Mouse (Mus musculus): ENCODE measurements around the gene Grhpr.
"Not testable (repeated sequence)": the region's sequence is repeated elsewhere in the genome, so short reads cannot be mapped to it uniquely, and the experiment has no call there.

The Grhpr gene

DNA sequence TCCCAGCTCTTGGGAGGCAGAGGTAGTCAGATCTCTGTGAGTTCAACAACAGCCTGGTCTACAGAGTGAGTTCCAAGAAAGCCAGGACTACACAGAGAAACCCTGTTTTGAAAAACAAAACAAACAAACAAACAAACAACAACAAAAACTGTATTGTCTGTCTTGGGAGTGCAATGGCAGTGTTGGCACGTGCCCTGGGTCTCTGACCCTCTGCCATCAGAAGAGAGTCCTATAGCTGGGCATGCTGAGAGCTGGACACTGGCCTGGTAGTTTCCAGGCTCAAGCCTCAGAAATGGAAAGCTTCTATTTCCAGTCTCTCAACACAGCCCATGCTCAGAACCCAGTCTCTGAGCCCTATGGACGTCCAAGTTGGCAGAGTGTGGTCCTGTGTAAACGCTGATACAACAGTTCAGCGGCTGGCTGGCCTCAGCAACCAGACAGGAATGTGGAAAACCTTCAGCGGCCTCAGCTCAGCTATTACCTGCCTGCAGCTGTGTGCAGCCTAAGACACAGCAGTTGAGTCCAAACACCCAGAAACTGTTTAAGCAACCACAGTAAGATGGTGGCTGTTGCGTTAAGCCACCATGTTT, 5.1 kb upstream of the Grhpr start:
- DNase-seq = no peak

DNA sequence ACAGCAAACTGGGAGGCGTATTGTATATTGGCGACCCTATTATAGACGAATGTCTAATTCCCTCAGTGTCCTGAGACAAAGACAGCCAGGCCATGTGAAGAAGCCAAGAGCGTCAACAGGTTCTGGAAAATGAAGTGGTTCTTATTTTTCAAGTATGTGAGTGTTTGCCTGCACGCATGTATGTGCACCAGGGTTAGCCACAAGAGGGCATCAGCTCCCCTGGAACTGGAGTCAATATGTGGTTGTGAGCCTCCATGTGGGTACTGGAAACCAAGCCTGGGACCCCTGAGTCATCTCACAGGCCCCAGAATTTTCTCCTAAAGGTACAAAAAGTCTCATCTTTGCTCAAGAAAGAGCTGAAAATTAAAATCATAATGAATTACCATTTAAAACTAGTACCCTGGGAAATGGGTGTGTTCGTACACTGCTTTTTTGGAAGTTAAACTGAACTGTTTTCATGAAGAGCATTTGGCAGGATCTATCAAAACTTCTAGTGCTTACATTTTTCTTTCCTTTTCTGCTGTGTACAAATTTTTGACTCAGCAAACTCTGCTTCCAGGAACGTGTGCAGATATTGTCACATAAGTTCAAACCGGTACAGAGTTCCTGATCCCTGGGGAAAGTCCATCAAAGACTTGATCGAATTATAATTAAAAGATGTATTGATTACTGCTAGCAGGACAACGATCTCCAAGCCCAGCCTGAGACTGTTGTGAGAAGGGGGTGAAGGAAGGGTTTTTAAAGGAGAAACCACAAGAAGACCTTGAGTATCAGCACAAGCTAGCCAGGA, 4.1 kb upstream of the Grhpr start:
- DNase-seq = no peak

DNA sequence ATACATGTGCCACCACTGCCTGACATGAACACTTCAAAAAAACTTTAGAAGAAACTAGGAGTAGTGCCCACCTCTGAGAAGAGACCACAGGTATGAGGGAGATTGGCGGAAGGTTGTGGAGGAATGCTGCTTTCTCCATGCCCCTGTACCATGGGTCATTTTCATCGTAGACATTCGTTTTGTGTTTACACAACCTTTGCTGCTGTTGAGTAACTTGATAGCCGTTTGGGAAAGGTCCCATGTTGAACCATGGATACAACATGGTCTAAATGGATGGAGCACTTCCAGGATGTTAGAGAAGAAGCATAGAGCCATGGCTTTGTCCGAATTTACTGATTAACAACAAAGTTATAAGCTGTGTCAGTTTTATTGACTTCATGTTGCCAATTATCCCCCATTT, 3.0 kb upstream of the Grhpr start:
- DNase-seq = no peak

DNA sequence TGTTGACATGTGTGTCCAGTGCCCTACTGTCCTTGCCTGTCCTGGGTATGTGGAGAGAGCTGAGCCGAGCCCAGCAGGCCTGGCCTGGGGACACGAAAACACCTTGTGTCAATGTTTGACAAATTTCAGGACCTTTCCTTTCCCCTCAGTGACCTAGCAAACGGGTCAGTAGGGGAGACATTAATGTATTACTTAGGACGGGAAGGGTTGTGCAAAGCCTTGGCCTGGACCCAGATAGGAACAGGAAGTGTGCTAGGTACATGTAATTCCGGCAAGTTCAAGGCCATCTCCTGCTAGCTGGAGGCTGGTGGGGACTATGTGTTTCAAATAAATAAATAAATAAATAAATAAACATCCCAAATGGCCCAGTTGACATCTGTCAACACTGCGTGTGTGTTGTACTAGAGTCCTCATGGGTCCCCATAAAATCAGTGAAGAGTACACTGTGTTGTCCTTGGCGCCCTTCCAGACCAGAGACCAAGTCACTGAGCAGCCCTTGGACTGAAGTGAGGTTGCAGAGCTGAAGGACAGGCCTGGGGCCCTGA, 1.3 kb upstream of the Grhpr start:
- DNase-seq = no peak

DNA sequence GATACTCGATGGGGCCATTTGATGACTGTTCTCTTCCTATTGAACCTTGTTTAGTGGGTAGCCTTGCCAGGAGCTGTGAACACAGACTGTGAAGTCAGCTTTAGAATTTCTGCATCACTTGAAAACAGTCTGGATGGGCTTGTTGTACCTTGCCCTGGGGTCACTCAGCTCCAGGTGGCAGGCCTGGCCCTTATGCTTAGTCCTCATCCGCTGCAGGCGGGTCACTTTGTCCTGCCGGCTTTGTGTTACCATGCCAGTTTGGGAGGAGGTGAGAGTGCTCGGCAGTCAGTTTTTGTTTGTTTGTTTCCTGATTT, 736 bp downstream of the Grhpr start:
- DNase-seq = no peak

DNA sequence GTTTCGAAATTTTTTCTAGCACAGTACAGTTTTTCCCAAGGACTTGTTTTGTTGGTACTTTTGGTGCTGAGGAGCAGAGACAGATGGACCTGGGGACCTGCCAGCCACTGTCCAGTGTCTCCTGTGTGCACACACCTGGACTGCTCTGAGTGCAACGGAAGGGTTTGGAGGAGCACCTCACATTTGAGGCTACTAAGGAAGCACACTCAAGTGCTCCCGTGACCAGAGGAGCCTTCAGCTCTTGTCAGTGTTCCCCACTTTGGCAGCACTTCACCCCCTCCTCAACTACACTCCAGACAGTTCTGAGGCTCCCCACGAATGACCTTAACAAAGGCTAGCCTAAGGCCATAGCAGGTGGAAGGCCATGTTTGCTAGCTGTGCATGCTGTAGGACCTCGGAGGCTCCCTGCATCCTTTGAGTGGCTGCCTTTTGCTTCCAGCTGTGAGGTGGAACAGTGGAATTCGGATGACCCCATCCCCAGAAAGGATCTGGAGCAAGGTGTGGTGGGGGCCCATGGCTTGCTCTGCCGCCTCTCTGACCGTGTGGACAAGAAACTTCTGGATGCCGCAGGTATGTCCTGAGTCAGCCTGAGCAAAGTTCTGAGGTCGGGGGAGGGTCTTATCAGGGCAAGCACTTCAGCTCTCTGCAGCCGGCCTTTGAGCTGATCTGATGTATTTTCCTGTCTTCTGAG, 1.4 kb downstream of the Grhpr start:
- DNase-seq = peak; percentile 38

DNA sequence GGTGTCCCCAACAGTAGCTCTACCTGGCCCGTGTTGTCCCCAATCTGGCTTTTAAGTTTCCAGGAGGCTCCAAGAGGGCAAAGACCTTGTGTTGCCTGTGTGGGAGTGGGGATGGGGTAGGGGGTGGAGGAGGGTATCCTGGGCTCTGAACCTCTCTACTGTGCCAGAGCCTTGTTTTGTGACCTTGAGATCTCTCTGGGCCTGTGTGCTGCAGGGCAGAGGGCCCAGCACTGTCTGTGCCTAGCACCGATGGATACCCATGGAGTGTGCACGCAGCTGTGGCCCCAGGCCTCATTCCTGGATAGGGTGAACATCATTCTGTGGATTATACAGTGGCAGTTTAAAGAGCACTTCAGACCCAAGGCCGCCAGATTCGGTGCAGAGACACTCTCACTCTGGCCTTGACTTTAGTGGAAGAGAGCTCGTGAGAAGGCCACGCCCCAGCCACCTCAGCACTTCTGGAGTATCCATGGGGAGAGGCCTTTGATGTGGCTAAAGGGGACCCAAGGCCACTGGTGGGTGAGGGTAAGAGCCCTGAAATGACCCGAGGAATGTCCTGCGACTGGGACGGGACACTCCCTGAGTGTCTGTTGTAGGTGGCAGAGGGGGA, 2.0 kb downstream of the Grhpr start:
- no peak for DNase-seq

DNA sequence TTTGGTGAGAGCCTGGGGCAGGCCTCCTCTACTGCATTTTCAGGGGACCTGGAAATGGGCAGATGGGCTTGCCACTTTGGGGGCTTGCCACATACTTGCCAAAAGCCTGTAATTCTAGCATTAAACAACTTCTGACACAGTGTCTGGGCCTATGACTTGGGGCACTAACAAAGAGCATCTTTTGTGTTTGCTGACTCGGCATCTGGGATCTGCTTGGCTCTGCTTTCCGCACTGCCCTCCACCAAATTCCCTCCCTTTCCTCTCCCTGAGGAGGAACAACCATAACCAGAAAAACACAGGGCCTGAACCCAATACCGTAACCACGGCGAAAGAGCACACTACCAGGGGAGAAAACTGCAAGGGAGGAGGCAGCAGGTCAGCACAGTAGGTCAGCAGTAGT, 9.4 kb downstream of the Grhpr start:
- no peak for DNase-seq

DNA sequence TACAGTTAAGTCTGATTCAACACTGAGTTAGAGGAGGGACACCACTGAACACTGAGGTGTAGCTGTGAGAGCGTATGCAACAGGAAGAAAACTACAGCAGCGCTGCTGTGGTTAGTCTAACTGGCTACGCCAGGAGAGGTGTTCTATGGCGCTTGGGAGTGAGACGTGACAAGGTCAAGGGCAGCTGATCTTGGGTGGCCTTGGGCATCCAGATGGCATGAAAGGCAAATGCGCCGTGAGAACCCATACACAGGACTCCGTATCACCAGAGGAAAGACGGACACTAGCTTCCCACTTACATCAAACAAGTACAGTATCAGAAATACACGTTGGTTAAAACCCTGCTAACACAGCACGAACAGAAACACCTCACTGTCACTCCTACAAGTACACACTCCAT, 11.1 kb downstream of the Grhpr start:
- not testable (repeated sequence) for DNase-seq

DNA sequence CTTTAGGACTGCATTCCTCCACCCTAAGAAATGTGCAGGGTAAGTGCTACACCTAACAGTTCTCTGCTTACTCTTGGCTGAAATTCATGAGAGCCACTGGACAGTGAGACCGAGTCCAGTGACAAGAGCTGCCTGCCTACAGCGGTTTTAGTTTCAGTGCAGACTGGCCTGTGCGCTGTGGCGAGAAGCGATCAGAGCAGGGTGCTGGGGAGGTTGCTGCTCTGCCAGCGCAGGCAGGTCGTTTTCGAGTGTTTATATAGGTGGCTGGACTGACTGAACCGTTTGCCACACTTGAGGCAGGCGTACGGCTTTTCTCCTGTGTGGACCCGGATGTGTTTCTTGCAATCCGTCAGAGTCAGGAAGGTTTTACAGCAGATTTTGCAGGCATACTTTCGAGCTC, 12.0 kb downstream of the Grhpr start:
- DNase-seq = not testable (repeated sequence)

DNA sequence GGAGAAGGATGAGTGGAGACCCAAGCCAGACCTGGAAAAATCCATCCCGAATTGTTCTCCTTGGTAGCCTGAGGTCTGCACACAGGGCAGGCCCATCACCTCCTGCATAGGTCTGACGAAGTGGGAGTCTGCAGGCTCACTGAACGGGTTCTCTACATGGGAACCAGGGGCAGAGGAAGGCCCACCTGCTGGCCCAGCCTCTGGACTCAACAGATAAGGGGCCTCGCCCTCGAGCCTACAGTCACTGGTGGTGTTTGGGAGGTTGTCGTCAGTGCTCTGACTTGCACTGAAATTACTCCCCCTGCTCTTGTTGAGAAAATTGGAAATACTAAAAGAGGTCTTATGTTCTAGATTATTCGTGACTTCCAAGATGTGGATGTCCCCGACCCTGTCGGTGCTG, 12.7 kb downstream of the Grhpr start:
- no peak for DNase-seq

DNA sequence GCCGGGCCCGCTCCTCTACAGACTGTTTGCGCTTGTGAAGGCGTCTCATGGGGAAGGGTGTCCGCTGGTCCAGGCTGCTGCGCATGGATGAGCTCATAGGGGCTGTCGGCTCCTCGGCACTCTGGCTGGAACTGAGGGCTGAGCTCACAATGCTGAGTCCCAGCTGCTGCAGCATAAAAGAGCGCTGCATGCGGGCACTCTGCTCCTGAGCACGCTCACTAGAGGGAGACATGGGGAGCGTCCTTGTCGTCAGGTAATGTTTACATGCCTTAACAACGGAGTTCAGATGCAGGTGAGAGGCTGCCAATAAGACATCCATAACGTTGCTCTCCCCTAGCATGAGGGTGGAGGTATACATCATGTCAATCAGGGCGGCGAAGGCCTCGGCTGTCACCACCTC, 13.6 kb downstream of the Grhpr start:
- DNase-seq = no peak

DNA sequence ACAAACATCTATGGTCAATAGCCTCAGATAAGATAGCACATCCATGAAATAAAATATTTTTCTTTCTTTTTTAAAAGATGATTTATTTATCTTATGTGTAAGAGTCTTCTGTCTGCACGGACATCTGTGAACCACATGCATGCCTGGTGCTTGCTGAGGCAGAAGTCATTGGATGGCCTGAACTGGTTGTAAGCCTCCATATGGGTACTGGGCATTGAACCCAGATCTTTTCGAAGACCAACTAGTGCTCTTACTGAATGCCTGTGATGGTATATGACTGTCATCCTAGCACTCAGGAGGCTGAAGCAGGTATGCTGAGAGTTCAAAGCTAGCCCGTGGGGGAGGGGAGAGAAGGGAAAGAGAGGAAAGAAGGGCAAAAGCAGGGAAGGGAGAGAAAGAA, 16.9 kb downstream of the Grhpr start:
- DNase-seq = no peak

DNA sequence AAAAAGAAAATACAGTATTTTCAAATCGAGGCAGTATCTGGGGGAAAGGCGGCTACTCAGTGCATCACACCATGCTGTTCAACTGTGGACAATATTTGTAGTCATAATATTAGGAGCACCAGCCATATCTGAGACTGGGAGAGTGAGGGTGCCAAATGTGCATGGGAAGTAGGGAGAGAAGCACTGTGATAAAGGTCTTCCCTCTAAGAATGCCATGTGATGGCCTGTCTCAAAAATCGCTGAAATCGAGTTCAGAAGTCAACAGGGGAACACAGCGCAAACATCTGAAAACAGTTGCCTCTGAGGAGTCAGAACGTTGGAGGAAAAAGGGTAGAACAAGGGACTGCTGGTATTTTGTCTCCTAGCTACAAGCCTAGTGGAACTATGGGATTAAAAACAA, 18.8 kb downstream of the Grhpr start:
- DNase-seq = no peak

DNA sequence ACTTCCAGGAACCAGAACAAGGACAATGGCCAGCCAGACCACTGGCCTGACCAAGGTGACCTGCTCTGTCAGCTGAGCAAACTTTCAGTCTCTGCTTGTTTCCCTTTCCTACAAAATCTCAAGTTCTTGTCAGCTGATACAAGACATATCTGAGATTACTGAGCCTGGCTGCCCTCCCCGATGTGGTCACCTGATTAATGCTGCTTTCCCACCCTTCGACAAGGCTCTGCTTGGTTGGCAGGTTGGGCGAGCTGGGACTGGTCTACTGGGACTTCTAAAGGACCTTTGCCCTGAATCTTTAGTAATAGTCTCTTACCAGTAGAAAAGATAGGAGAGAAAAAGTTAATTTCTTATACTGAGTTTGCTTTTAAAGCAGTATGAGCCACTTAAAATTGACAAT, 24.3 kb downstream of the Grhpr start:
- DNase-seq = no peak

DNA sequence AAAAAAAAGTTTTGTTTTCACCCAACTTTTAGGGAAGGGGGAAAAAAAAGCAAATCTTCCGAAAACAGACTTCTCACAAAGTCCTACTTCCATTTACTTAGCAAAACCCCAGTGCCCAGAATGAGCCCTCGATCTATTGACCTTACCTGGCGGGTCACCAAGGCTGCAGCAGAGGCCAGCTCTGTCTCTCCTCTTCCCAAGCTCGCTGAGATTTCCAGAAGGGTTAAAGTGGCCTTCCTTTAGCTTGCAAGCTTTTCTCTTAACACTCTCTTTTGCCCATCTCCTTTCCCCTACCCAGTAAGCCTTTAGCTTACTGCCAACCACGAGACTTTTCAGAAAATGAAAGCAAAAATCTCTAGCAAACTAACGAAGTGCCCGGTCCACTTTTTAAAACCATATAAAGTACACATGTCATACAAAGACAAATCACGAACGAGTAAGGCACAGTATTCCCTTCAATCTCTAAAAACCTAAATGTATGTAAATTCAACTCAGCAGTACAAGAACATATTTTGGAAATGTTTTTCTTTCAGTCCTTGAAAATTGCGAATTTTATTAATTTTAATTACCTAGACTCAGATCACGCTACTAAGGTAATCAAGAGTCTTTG, 29.7 kb downstream of the Grhpr start:
- peak; percentile 48 for DNase-seq

DNA sequence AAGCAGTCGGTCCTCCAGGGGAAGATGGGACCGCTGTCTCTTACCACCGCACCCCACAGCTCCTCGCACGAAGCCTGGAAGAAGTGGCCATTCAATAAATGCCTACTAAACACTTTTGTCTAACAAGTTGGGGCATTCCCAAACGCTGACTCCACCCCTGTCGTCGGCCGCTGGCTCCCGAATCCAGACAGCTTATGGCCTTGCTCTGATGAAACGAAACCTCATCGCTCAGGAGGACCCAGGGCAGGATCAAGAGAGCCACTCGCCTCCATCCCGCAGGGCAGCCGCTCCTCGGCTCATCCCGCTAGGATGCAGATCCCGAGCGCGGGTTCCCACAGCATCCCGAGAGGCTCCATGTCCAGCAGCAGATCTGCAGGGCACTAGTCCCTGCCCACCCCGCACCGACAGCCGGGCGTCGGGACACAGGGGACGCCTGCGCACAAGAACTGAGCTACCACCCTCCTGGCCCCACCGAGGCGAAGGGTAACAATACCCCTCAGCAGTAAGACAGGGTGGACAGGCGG, 30.4 kb downstream of the Grhpr start:
- no peak for DNase-seq

DNA sequence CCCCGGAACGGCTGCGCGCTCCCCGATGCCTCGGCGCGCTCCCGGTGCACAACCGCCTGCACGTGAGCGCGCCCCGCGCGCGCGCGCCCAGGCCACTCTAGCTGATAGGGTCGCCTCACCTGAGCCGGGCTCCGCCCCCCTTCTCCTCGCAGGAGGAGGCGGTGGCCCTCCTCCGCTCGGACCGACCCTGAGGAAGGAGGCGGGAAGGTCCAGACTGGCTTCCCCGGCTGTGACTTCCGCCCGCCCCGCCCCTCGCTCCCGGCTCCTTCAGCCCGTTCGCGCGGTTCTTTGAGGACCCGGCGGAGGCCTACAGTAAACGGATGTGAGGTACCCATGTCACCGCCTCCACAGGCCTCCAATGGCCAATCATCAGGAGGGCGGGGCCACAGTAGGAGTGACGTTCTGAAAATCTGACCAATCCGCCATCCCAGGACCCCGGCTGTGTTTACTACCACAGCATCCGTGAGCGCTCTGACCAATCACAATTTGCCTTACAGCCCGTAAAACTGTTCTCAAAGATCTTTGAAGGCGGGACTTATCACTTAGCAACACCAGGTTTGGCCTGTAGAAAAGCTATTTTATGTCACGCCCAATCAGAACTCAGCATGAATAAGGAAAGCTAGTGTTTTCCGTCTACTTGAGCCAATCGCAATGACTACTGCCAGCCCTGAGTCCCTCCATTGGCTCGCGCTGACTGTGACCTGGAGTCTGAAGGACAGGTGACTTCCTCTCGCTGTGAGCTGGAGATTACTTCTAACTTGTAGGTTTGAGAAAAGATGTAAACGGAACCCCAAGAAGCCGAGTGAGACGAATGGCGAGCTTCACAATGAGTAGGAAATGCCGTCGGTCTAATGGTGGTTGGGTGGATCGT, 31.1 kb downstream of the Grhpr start, which contains the start of gene Zbtb5:
TSS of gene Zbtb5 (minus strand) at position 308 of the 871 bp plus-strand sequence.
- DNase-seq = peak; percentile 100

DNA sequence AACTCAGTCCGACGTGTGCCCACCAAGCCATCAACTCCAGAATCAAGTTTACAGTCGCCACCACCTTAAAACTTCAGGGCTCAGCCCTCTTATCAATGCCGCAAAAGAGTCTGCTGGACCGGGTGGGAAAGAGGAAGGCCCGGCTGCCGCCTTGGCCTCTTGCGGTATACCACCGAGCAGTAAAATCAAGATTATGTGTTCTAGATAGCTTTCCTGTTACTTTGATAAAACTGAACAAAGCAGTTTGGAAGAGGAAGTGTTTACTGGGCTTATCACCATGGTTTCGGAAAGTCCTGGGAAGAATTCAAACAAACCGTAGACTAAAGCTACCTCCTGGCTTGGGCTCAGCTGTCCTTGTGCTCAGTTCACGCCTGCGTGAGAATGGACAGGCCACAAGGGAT, 31.8 kb downstream of the Grhpr start:
- DNase-seq = no peak

DNA sequence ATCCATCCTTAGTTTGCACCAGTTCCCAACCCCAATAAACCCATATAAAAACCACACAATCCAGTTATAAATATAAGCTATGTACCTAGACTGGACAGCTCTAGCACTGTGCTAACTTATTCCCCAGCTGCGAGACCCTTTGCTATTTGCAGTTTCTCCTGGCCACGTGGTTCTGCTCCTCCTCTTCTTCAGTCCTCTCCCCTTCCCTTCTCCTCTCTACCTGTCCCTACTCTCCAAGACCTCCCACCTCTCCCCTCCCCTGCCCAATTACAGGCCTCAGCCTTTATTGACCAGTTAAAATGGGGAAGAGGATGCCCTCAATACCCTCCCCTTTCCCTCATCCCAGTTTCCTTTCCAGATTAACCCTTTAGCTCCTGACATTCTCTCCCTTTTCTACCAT, 32.3 kb downstream of the Grhpr start:
- DNase-seq = peak; percentile 42

DNA sequence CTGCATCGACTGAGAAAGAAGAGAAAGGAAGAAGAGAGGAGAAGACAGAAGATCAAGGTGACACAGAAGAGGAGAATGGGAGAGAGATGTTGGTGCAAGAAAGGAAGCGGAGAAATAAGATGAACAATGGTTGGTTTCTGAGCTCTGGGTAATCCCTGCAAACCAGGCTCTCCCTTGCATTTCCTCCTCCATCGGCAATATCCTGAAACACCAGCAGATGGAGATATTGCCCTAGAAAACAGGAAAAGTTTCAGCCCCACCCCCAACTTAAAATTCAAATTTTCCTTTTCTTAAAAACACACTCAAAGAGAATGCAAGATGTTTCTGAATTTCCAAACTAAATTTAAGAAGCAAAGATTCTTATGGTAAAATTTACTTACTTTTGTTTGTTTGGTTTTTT, 34.4 kb downstream of the Grhpr start:
- peak; percentile 69 for DNase-seq

DNA sequence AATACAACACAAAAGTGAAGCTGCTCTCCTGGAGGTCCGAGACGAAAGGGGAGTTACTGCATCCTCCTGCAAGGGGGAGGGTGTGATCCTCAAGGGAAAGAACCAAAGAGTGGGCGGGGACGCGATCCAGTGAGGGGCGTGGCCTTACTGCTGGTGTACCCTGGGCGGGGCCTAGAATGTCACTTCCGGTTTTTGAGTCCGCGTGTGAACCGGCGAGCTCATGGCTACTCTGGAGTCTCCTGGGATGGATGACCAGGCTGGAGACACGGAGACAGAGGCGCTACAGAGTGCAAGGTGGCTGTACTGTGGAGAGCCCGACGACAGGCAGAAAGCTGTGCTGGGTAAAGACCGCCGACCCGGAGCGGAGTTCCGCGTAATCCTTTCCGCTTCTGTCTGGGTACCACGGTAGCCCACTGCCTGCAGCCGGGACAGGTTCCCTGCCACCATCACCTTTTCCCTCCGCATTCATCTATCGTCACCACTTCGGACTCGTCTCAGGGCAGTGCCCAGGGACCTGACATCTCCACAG, 37.3 kb downstream of the Grhpr start, which contains the start of gene Polr1e:
TSS of gene Polr1e (plus strand) at position 132 of the 529 bp plus-strand sequence.
- peak; percentile 91 for DNase-seq
